Mouse (Mus musculus) bone marrow macrophage, adult 2 months (primary cell): ENCODE measurements around the gene Rasip1.

Source experiments
- CTCF ChIP-seq: IDR thresholded peaks from 2 replicates; pipeline ENCODE4 v1.5.1; 2012; ENCODE audit warnings: low read depth, mild to moderate bottlenecking, low read length, moderate library complexity
- POLR2A ChIP-seq: IDR thresholded peaks from 2 replicates; pipeline ENCODE4 v1.6.1; 2012; ENCODE audit warnings: mild to moderate bottlenecking, low read depth, low read length, borderline replicate concordance

- no peak for TF ChIP-seq CTCF
- no peak for TF ChIP-seq POLR2A
Measured at GRCm38 (mm10) chr7:45605704-45606289, 21.5 kb upstream of the Rasip1 start.
